In genomic region chr16:31099906-31100305, GRCm38 (mm10) we compare ENCODE assay signal across 32 mouse cellular contexts.
"Had no signal": no experiment of that assay in that cellular context is flagged by ENCODE, and none has a peak within 500 bp of the region (broad histone marks: within the 10 kb centered on the region; RNA-seq: fewer than 3 reads in every experiment).

No protein-coding gene starts in this region.

- H3K27ac ChIP-seq: heart, embryonic 10.5 days; heart, embryonic 13.5 days; heart, embryonic 15.5 days; hindbrain, embryonic 10.5 days; hindbrain, embryonic 12.5 days; hindbrain, embryonic 13.5 days; hindbrain, embryonic 15.5 days; hindbrain, postnatal 0 days; intestine, embryonic 15.5 days; kidney, embryonic 15.5 days; kidney, postnatal 0 days; layer of hippocampus, adult 2 months; left cerebral cortex, adult 2 months had no signal

- ATAC-seq: hindbrain, embryonic 16.5 days; hindbrain, postnatal 0 days; inflammation-experienced regulatory T-cells, adult 6 months; intestine, embryonic 15.5 days; intestine, embryonic 16.5 days; intestine, postnatal 0 days had no signal

- H3K4me2 ChIP-seq: heart, embryonic 12.5 days; heart, embryonic 13.5 days; heart, embryonic 15.5 days; hindbrain, embryonic 12.5 days; hindbrain, embryonic 13.5 days; hindbrain, embryonic 15.5 days; intestine, embryonic 15.5 days; kidney, embryonic 15.5 days had no signal

- H3K9ac ChIP-seq: heart, embryonic 12.5 days; heart, embryonic 13.5 days; heart, embryonic 15.5 days; hindbrain, embryonic 12.5 days; hindbrain, embryonic 13.5 days; hindbrain, embryonic 15.5 days; intestine, embryonic 15.5 days; kidney, embryonic 15.5 days had no signal

- H3K4me3 ChIP-seq: heart, embryonic 10.5 days; heart, embryonic 12.5 days; heart, embryonic 13.5 days; heart, embryonic 15.5 days; hindbrain, embryonic 10.5 days; hindbrain, embryonic 12.5 days; hindbrain, embryonic 13.5 days; hindbrain, embryonic 15.5 days; intestine, embryonic 15.5 days; kidney, embryonic 15.5 days; layer of hippocampus, adult 2 months; left cerebral cortex, adult 2 months had no signal

- H3K4me1 ChIP-seq: heart, embryonic 10.5 days; hindbrain, embryonic 10.5 days; hindbrain, embryonic 12.5 days; hindbrain, embryonic 13.5 days; hindbrain, embryonic 15.5 days; intestine, embryonic 15.5 days; kidney, embryonic 15.5 days had no signal

- DNase-seq: heart, postnatal 10 days; heart, postnatal 14 days; heart, postnatal 36 days; heart, postnatal 4 days; kidney, adult 11 months; kidney, adult 18-20 months; kidney, adult 2 months; kidney, adult 8-10 months; kidney, adult 9 months; kidney, postnatal 14 days; kidney, postnatal 25 days; kidney, postnatal 4 days; layer of hippocampus, adult 9-11 months; layer of hippocampus, postnatal 36 days had no signal

- H3K27me3 ChIP-seq: heart, embryonic 12.5 days; heart, embryonic 13.5 days; heart, embryonic 15.5 days; hindbrain, embryonic 12.5 days; hindbrain, embryonic 13.5 days; hindbrain, embryonic 15.5 days; intestine, embryonic 15.5 days; kidney, embryonic 15.5 days had no signal

- H3K9me3 ChIP-seq: heart, embryonic 10.5 days; heart, embryonic 12.5 days; heart, embryonic 13.5 days; heart, embryonic 15.5 days; hindbrain, embryonic 10.5 days; hindbrain, embryonic 12.5 days; hindbrain, embryonic 13.5 days; hindbrain, embryonic 15.5 days; intestine, embryonic 15.5 days; kidney, embryonic 15.5 days had no signal
